Mouse (Mus musculus): ENCODE results near the gene Ddc. TPM values are rescaled to one million over a fixed set of nuclear protein-coding genes. Genes with fewer than 3 reads are reported as not detected.

Ddc gene
- total and polyA plus RNA-seq, 3 experiments = 0.17 to 0.33 TPM; not detected in 1

DNA sequence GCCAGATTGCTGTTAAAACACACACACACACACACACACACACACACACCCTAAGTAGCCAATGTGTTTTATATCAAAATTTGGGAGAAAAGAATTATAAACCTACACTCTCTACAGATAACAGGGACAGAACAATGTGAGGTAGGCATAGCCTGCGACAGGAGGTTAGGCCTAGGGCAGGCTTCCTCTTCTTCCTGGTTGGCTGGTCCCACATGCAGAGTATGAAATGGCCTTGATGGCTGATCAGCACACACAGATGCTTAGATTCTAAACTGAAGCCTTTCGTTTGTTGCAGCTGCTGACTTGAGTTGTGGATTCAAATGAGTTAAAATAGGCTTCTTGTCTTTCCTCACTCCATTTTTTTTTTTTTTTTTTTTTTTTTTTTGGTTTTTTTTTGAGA lies 120.1 kb downstream of the Ddc start:
- Histone ChIP-seq H3K9me3 (replicated peaks; ENCODE audit: low read length) (no peaks in the 10 kb centered on the region), H3K36me3 (replicated peaks in 1 of 2; ENCODE audit: control insufficient read depth in 1 of 2, insufficient read depth in 1 of 2, low read length in 1 of 2) (peaks cover 5 to 22% of the 10 kb centered on the region in 2 experiments), H3K4me3 (replicated peaks in 1 of 3; ENCODE audit: low read depth in 2 of 3, low read length in 2 of 3, poor library complexity in 1 of 3) (no peak overlapping the region), H3K79me2 (replicated peaks; ENCODE audit: control insufficient read depth, extremely low read depth, insufficient read depth, poor library complexity, severe bottlenecking) (no peaks in the 10 kb centered on the region), H3K27me3 (replicated peaks) (no peaks in the 10 kb centered on the region), H3K9ac (ENCODE audit: insufficient read depth, low read depth) (no peak overlapping the region), H3K27ac (ENCODE audit: insufficient read depth, low read depth) (0 out of 2 replicates have a peak overlapping the region, but pooled peaks have one; percentile 10), H3K4me2 (ENCODE audit: insufficient read depth, low read depth, poor library complexity, severe bottlenecking) (no peak overlapping the region), H3K4me1 (ENCODE audit: control insufficient read depth in 1 of 2, insufficient read depth in 2 of 2) (peaks cover 39 to 94% of the 10 kb centered on the region in 2 experiments)
- dilution Hi-C loops (cut with MboI; ENCODE audit: extremely low pct_ligation_motif_present, extremely low pct_unique_long_range_greater_than_20kb, low sequenced_read_pairs) = no loop called here
- TF ChIP-seq RAD21 (IDR thresholded peaks at IDR 0.05; ENCODE audit: low read depth, low read length) (no peak), ELF1 (IDR thresholded peaks at IDR 0.05; ENCODE audit: low read depth, low read length) (peak; percentile 59; the same call in 1 of the 2 replicates), ZNF384 (IDR thresholded peaks at IDR 0.05; ENCODE audit: low read depth, low read length) (peak; percentile 85), MYC (IDR thresholded peaks at IDR 0.05; ENCODE audit: low read depth, low read length) (peak; percentile 30; the same call in 1 of the 2 replicates)
- peak; percentile 67 for DNase-seq (ENCODE audit: extremely low read depth)
- in situ Hi-C loops (cut with MboI; ENCODE audit: low pct_ligation_motif_present, low pct_unique_long_range_greater_than_20kb, low sequenced_read_pairs) = no loop called here

DNA sequence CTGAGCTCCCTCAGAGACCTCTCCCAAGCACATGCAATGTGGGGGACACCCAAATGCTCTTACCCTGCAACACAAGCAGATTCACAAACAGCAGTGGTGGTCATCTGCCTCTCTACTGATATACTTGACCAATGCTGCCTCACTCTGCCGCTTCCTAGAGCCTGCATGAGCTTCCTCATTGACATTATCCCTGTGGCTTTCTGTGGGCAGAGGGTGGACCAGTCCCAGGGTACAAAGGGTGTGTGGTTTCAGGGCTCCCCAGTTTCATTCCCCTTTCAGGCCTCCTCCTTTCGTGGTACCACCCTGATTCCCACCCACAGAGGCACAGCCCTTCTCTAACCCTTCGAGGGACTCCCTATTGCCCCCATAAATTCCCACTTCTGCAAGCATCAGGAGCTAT lies 120.7 kb downstream of the Ddc start:
- no peak for DNase-seq (ENCODE audit: extremely low read depth)
- H3K4me2 ChIP-seq (ENCODE audit: insufficient read depth, low read depth, poor library complexity, severe bottlenecking) = peak overlapping the region; percentile 14
- H3K36me3 ChIP-seq (replicated peaks in 1 of 2; ENCODE audit: control insufficient read depth in 1 of 2, insufficient read depth in 1 of 2, low read length in 1 of 2) = peaks cover 7 to 26% of the 10 kb centered on the region in 2 experiments
- H3K9ac ChIP-seq (ENCODE audit: insufficient read depth, low read depth) = peak overlapping the region; percentile 11; the same call in 1 of the 2 replicates
- peaks cover 39 to 98% of the 10 kb centered on the region in 2 experiments for H3K4me1 ChIP-seq (ENCODE audit: control insufficient read depth in 1 of 2, insufficient read depth in 2 of 2)
- H3K4me3 ChIP-seq (replicated peaks in 1 of 3; ENCODE audit: low read depth in 2 of 3, low read length in 2 of 3, poor library complexity in 1 of 3) = no peak overlapping the region
- H3K27me3 ChIP-seq (replicated peaks) = no peaks in the 10 kb centered on the region
- dilution Hi-C loops (cut with MboI; ENCODE audit: extremely low pct_ligation_motif_present, extremely low pct_unique_long_range_greater_than_20kb, low sequenced_read_pairs) = no loop called here
- peak overlapping the region; percentile 90 for H3K27ac ChIP-seq (ENCODE audit: insufficient read depth, low read depth)
- in situ Hi-C loops (cut with MboI; ENCODE audit: low pct_ligation_motif_present, low pct_unique_long_range_greater_than_20kb, low sequenced_read_pairs) = no loop called here
- TF ChIP-seq CHD1 (IDR thresholded peaks at IDR 0.05; ENCODE audit: low read depth, low read length) (0 out of 2 replicates have a peak, but pooled peaks have one; percentile 24), RAD21 (IDR thresholded peaks at IDR 0.05; ENCODE audit: low read depth, low read length) (peak; percentile 6), RCOR1 (conservative IDR thresholded peaks at IDR 0.05; ENCODE audit: low read depth, low read length) (peak; percentile 70; the same call in 1 of the 2 replicates), POLR2A (IDR thresholded peaks at IDR 0.05; ENCODE audit: low read depth, low read length) (no peak), ELF1 (IDR thresholded peaks at IDR 0.05; ENCODE audit: low read depth, low read length) (no peak), SIN3A (IDR thresholded peaks at IDR 0.05; ENCODE audit: low read length) (no peak), MAFK (IDR thresholded peaks at IDR 0.05; ENCODE audit: insufficient replicate concordance, low read length) (no peak), BHLHE40 (IDR thresholded peaks at IDR 0.05; ENCODE audit: low read depth, low read length) (no peak), NRF1 (IDR thresholded peaks at IDR 0.05; ENCODE audit: low read depth, low read length) (no peak), CHD2 (IDR thresholded peaks at IDR 0.05; ENCODE audit: low read length) (peak; percentile 35; the same call in 1 of the 2 replicates), MEF2A (IDR thresholded peaks at IDR 0.05; ENCODE audit: borderline replicate concordance, low read depth, low read length) (no peak), ZMIZ1 (IDR thresholded peaks at IDR 0.05; ENCODE audit: low read depth, low read length) (no peak), POLR2AphosphoS2 (IDR thresholded peaks at IDR 0.05; ENCODE audit: low read depth, low read length) (no peak), EP300 (IDR thresholded peaks at IDR 0.05; ENCODE audit: low read length) (no peak), UBTF (IDR thresholded peaks at IDR 0.05; ENCODE audit: low read depth, low read length) (0 out of 2 replicates have a peak, but pooled peaks have one; percentile 42), SMC3 (IDR thresholded peaks at IDR 0.05; ENCODE audit: low read depth, low read length) (0 out of 2 replicates have a peak, but pooled peaks have one; percentile 17), CTCF (conservative IDR thresholded peaks at IDR 0.05 in 1 of 2, IDR thresholded peaks at IDR 0.05 in 1 of 2; ENCODE audit: low read depth in 2 of 2, low read length in 2 of 2) (no peak)
- no peaks in the 10 kb centered on the region for H3K9me3 ChIP-seq (replicated peaks; ENCODE audit: low read length)
- H3K79me2 ChIP-seq (replicated peaks; ENCODE audit: control insufficient read depth, extremely low read depth, insufficient read depth, poor library complexity, severe bottlenecking) = no peaks in the 10 kb centered on the region

Measured in CH12.LX (cell line).